Mouse (Mus musculus): ENCODE data around the gene Macrod2. TPM values are rescaled to one million over a fixed set of nuclear protein-coding genes. Genes with fewer than 3 reads are reported as not detected.
A peak's percentile ranks its signal among the peaks of the same experiment; 100 is the strongest.

Macrod2 gene
- polyA plus RNA-seq, 1 experiment from 2014 or later: 47.6 TPM

DNA sequence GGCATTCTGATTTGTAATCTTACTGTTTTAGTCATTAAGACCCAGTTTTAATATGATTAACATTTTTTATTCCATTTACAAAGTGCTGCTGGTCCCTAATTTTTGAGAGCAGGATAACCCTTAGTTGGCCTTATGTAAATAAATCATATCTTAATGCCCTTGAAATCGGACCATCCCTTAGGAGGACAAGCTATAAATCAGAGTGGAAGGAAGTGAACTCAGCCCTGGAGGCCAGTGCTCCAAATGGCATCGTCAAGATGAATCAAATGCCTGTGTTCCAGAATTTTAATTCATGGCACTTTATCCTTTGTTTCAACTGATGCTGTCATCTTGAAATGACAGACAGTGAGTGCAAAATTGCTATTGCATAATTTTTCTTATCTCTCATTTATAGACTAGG is 1046.8 kb downstream of the Macrod2 start:
- H3K4me1 ChIP-seq (replicated peaks; ENCODE audit: control insufficient read depth, insufficient read depth, low read length): no peaks in the 10 kb centered on the region
- ATAC-seq (replicated peaks; ENCODE audit: low FRiP score): no peak
- whole genome bisulfite sequencing: 84% methylated on average over 2 of the region's 2 CpGs

DNA sequence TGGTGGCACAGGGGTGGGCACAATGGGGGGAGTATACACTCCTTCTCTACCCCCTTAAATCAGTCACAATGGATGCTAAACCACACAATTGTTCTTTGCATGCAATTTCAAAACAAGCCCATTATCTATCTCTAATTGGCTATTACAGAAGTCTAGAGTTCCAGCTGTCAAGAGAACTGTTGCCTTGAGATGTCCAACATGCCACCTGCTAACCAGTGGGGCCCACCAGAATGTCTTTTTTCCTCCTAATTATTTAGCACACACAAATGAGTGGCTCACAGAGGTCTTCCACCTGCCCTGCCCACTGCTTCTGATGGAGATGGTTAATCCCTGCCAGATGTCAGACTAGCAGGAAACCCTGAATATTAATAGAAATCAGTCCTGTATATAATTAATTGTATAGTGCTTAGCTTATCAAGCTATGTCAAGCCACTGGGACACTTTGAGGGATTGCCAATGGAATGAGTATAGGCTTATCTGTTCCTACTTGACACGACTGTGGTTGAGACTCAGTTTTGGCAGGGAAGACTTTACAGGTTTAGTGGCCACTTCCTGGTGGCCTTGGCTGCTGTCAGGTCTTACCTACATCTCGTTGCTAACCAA is 1054.1 kb downstream of the Macrod2 start:
- peak; percentile 58 for ATAC-seq (replicated peaks; ENCODE audit: low FRiP score)
- Histone ChIP-seq H3K9ac (ENCODE audit: low read length) (no peak overlapping the region), H3K27me3 (ENCODE audit: control insufficient read depth, insufficient read depth, low read length) (no peaks in the 10 kb centered on the region), H3K27ac (ENCODE audit: low read depth, low read length) (no peak overlapping the region), H3K36me3 (ENCODE audit: control insufficient read depth, insufficient read depth, low read length) (no peaks in the 10 kb centered on the region), H3K4me2 (ENCODE audit: low read depth, low read length, severe bottlenecking) (no peak overlapping the region), H3K4me1 (replicated peaks; ENCODE audit: control insufficient read depth, insufficient read depth, low read length) (no peaks in the 10 kb centered on the region), H3K4me3 (ENCODE audit: low read depth, low read length) (no peak overlapping the region), H3K9me3 (ENCODE audit: control insufficient read depth, low read length) (no peaks in the 10 kb centered on the region)
- DNase-seq (ENCODE audit: low spot score): no peak
- WGBS: 80% methylated on average over 2 of the region's 2 CpGs

More for the DNA sequence above, 1046.8 kb downstream of the Macrod2 start:
- H3K27ac ChIP-seq (ENCODE audit: low read depth, low read length): no peak overlapping the region
- no peaks in the 10 kb centered on the region for H3K36me3 ChIP-seq (ENCODE audit: control insufficient read depth, insufficient read depth, low read length)
- H3K27me3 ChIP-seq (ENCODE audit: control insufficient read depth, insufficient read depth, low read length): no peaks in the 10 kb centered on the region
- H3K9ac ChIP-seq (ENCODE audit: low read length): no peak overlapping the region
- no peak for DNase-seq (ENCODE audit: low spot score)
- H3K9me3 ChIP-seq (ENCODE audit: control insufficient read depth, low read length): no peaks in the 10 kb centered on the region
- no peak overlapping the region for H3K4me3 ChIP-seq (ENCODE audit: low read depth, low read length)
- no peak overlapping the region for H3K4me2 ChIP-seq (ENCODE audit: low read depth, low read length, severe bottlenecking)

DNA sequence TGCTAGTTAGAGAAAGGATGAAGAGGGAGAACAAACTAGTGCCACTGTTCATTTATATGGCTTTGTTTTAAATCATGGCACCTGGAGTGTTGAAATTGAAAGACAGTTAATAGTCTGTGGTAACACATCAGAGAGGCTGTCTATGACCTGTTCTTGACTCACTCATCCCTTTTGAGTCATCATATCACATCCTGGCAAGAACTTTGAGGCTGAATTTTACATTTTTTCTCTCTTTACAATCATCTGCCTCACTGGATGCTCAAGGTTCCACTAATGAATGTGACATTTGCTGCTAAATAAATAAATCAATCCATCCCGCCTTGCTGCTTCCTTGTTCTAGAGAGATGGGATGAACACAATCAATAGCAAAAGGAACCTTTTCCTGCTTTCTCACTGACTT is 1068.8 kb downstream of the Macrod2 start:
- Histone ChIP-seq H3K27me3 (ENCODE audit: control insufficient read depth, insufficient read depth, low read length) (no peaks in the 10 kb centered on the region), H3K4me3 (ENCODE audit: low read depth, low read length) (no peak overlapping the region), H3K9me3 (ENCODE audit: control insufficient read depth, low read length) (no peaks in the 10 kb centered on the region), H3K9ac (ENCODE audit: low read length) (no peak overlapping the region), H3K27ac (ENCODE audit: low read depth, low read length) (no peak overlapping the region), H3K4me1 (replicated peaks; ENCODE audit: control insufficient read depth, insufficient read depth, low read length) (no peaks in the 10 kb centered on the region; the same call in 1 of the 2 replicates), H3K4me2 (ENCODE audit: low read depth, low read length, severe bottlenecking) (no peak overlapping the region), H3K36me3 (ENCODE audit: control insufficient read depth, insufficient read depth, low read length) (no peaks in the 10 kb centered on the region)
- DNase-seq (ENCODE audit: low spot score) (no peak), ATAC-seq (replicated peaks; ENCODE audit: low FRiP score) (no peak)
- 95% methylated on average over 1 of the region's 1 CpGs for WGBS

DNA sequence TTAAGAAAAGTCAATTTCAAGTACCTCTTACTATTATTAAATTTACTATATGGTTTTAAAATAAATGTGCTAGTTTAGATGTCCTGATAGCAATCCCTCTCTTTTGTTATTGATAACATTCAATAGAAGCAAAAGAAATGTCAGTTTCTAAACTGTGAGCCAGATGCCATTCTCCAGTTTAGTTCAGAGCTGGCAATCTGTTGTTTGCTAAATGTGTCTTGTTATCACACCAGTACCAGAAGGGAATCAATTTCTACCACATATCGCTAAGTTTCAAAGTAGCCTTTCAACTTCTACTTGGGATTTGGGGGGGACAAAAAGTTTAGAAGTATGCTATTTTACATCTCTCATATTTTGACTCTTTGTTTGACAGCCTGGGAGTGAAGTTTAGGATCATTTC is 1077.7 kb downstream of the Macrod2 start:
- no peak overlapping the region for H3K4me3 ChIP-seq (ENCODE audit: low read depth, low read length)
- H3K27ac ChIP-seq (ENCODE audit: low read depth, low read length): no peak overlapping the region
- H3K4me2 ChIP-seq (ENCODE audit: low read depth, low read length, severe bottlenecking): no peak overlapping the region

DNA sequence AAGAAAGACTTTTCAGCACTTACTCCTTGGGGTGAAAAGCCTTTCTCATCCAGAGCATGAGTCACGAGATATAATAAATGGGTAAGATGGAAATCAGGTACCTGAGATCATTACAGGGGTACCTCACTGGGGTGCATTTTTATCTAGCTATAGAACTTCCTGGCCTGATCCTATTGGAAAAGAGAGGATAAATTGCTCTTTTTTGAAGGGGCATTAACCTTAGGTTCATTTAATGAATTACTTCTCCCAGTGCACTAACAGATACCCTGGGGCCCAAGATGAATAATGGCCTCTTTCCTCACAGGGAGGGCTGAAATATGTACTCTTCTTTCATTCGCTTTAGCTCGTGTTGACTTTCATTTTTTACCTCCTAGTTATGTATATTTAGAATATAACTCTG is 1082.5 kb downstream of the Macrod2 start:
- H3K9me3 ChIP-seq (ENCODE audit: control insufficient read depth, low read length): no peaks in the 10 kb centered on the region
- no peak overlapping the region for H3K27ac ChIP-seq (ENCODE audit: low read depth, low read length)
- H3K4me3 ChIP-seq (ENCODE audit: low read depth, low read length): no peak overlapping the region
- H3K36me3 ChIP-seq (ENCODE audit: control insufficient read depth, insufficient read depth, low read length): no peaks in the 10 kb centered on the region
- no peaks in the 10 kb centered on the region for H3K4me1 ChIP-seq (replicated peaks; ENCODE audit: control insufficient read depth, insufficient read depth, low read length)
- WGBS: 67% methylated on average over 3 of the region's 3 CpGs
- H3K27me3 ChIP-seq (ENCODE audit: control insufficient read depth, insufficient read depth, low read length): no peaks in the 10 kb centered on the region
- DNase-seq (ENCODE audit: low spot score) (no peak), ATAC-seq (replicated peaks; ENCODE audit: low FRiP score) (no peak)
- no peak overlapping the region for H3K9ac ChIP-seq (ENCODE audit: low read length)
- no peak overlapping the region for H3K4me2 ChIP-seq (ENCODE audit: low read depth, low read length, severe bottlenecking)

More for the DNA sequence above, 1077.7 kb downstream of the Macrod2 start:
- no peaks in the 10 kb centered on the region for H3K27me3 ChIP-seq (ENCODE audit: control insufficient read depth, insufficient read depth, low read length)
- WGBS: 90% methylated on average over 1 of the region's 1 CpGs
- no peak for DNase-seq (ENCODE audit: low spot score)
- no peak for ATAC-seq (replicated peaks; ENCODE audit: low FRiP score)
- H3K9ac ChIP-seq (ENCODE audit: low read length): no peak overlapping the region
- no peaks in the 10 kb centered on the region for H3K9me3 ChIP-seq (ENCODE audit: control insufficient read depth, low read length)
- H3K4me1 ChIP-seq (replicated peaks; ENCODE audit: control insufficient read depth, insufficient read depth, low read length): no peaks in the 10 kb centered on the region; the same call in 1 of the 2 replicates
- no peaks in the 10 kb centered on the region for H3K36me3 ChIP-seq (ENCODE audit: control insufficient read depth, insufficient read depth, low read length)

DNA sequence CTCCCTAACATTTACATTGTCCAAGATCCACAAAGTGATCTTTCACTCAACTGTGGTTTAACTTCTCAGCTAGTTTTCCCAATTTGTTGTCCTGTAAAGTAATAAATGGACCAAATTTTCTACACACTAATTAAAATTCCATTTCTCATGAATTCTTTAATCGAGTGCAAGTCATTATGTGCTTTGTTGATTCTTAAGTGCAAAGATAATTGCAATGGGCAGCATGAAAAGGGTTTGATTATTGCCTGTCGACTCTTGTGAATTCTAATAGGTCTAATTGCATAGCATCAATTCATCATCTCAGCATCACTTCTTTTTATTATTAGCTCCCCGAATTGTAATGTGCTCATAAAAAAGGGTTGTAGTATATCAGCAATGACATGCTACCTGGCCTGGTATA is 1095.4 kb downstream of the Macrod2 start:
- Histone ChIP-seq H3K36me3 (ENCODE audit: control insufficient read depth, insufficient read depth, low read length) (no peaks in the 10 kb centered on the region), H3K9me3 (ENCODE audit: control insufficient read depth, low read length) (no peaks in the 10 kb centered on the region), H3K27ac (ENCODE audit: low read depth, low read length) (no peak overlapping the region), H3K4me3 (ENCODE audit: low read depth, low read length) (no peak overlapping the region), H3K9ac (ENCODE audit: low read length) (no peak overlapping the region), H3K4me2 (ENCODE audit: low read depth, low read length, severe bottlenecking) (no peak overlapping the region), H3K4me1 (replicated peaks; ENCODE audit: control insufficient read depth, insufficient read depth, low read length) (no peaks in the 10 kb centered on the region), H3K27me3 (ENCODE audit: control insufficient read depth, insufficient read depth, low read length) (no peaks in the 10 kb centered on the region)
- WGBS: 47% methylated on average over 3 of the region's 3 CpGs
- ATAC-seq (replicated peaks; ENCODE audit: low FRiP score): no peak
- no peak for DNase-seq (ENCODE audit: low spot score)

DNA sequence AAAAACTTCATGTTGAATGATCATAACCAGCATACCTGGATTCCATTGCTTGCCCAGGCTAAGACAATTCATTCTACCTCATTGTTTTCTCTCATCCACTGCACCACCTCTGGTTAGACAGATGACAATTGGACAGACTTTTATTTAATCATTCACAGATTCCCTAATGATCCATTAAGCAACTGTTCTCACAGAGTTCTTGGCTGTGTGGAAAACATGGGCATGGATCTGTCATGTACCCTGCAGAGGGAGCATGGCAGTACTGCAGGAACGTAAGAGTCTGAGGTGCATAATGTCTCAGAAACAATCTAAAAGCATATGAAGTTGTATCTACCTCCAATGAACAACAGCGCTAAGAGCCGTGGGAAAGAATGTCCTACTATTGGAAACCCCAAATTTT is 1110.3 kb downstream of the Macrod2 start:
- DNase-seq (ENCODE audit: low spot score) (no peak), ATAC-seq (replicated peaks; ENCODE audit: low FRiP score) (no peak)
- H3K4me1 ChIP-seq (replicated peaks; ENCODE audit: control insufficient read depth, insufficient read depth, low read length): no peaks in the 10 kb centered on the region
- H3K27ac ChIP-seq (ENCODE audit: low read depth, low read length): no peak overlapping the region
- no peaks in the 10 kb centered on the region for H3K36me3 ChIP-seq (ENCODE audit: control insufficient read depth, insufficient read depth, low read length)
- no peaks in the 10 kb centered on the region for H3K9me3 ChIP-seq (ENCODE audit: control insufficient read depth, low read length)
- no peaks in the 10 kb centered on the region for H3K27me3 ChIP-seq (ENCODE audit: control insufficient read depth, insufficient read depth, low read length)
- H3K4me3 ChIP-seq (ENCODE audit: low read depth, low read length): no peak overlapping the region
- no peak overlapping the region for H3K9ac ChIP-seq (ENCODE audit: low read length)
- WGBS: 97% methylated on average over 3 of the region's 3 CpGs
- no peak overlapping the region for H3K4me2 ChIP-seq (ENCODE audit: low read depth, low read length, severe bottlenecking)

DNA sequence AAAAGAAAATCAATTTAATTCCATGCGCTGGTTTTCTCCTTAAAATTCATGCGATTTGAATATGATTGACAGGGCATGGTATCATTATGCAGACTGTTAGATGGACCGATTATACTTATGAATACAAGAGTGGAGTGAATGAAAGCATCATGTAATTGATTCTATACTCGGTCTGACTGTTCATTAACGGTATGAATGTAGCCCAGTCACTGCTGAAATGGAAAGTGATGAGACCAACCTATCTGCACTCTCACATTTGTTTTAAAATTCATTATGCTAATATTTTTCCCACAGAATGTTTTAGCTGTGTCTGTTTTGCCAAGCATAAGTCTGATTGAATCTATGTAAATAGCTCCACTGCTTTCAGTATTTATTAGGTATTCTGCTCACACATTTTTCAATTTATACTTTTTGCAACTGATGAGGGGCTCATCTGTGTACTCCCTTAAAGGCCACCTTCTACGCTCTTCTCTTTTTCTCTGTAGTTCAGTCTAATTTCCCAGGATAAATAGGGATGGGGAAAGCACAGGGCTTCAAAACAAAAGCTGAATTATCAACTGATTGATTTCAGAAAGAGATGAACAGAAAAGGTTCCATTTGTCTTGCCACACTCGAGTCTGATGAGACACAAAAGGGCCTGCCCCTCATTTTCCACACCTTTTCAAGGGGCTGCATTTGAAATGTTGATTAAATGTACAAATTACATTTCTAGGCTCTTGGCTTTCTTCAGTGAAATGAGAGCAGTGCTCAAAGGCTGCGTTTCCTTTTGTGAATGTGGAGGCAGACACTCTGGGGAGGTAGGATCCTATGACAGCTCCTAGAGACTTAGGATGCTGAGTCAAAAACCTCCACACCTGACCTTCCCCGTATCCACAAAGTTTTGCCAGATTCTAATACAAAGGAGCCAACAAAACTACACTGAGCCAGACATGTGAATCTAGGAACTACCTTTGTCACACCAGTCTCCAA is 1113.1 kb downstream of the Macrod2 start:
- no peaks in the 10 kb centered on the region for H3K4me1 ChIP-seq (replicated peaks; ENCODE audit: control insufficient read depth, insufficient read depth, low read length)
- no peak overlapping the region for H3K27ac ChIP-seq (ENCODE audit: low read depth, low read length)
- no peaks in the 10 kb centered on the region for H3K36me3 ChIP-seq (ENCODE audit: control insufficient read depth, insufficient read depth, low read length)
- H3K27me3 ChIP-seq (ENCODE audit: control insufficient read depth, insufficient read depth, low read length): no peaks in the 10 kb centered on the region
- H3K9ac ChIP-seq (ENCODE audit: low read length): no peak overlapping the region
- no peak for ATAC-seq (replicated peaks; ENCODE audit: low FRiP score)
- WGBS: 61% methylated on average over 9 of the region's 9 CpGs
- DNase-seq (ENCODE audit: low spot score): no peak
- H3K4me3 ChIP-seq (ENCODE audit: low read depth, low read length): no peak overlapping the region
- H3K9me3 ChIP-seq (ENCODE audit: control insufficient read depth, low read length): no peaks in the 10 kb centered on the region
- no peak overlapping the region for H3K4me2 ChIP-seq (ENCODE audit: low read depth, low read length, severe bottlenecking)
